Mouse (Mus musculus) MEL (cell line): ENCODE data around the gene Slc22a13. TPM values are rescaled to one million over a fixed set of nuclear protein-coding genes. Genes with fewer than 3 reads are reported as not detected.

Experiments used
- DNase-seq: peaks from one replicate; pipeline ENCODE4 v3.0.0; 2011; ENCODE audit warnings: low read depth, low spot score
- H3K27ac ChIP-seq: 2 replicates; pipeline ENCODE4 v1.5.1; 2012; ENCODE audit warnings: low read depth, mild to moderate bottlenecking, control low read depth, low read length, moderate library complexity; ENCODE audit not compliant: control insufficient read depth
- H3K27me3 ChIP-seq, 2 experiments: fragments of 150-350 bp in 1 of 2; sonication (generic) in 1 of 2; 2 replicates each; pipeline ENCODE4 v1.6.1; 2012; ENCODE audit warnings: low read length in 2 of 2, mild to moderate bottlenecking in 2 of 2, improper control_type of control experiment in 1 of 2, moderate library complexity in 1 of 2; ENCODE audit not compliant: insufficient read depth in 2 of 2, control insufficient read depth in 1 of 2
- H3K36me3 ChIP-seq, 2 experiments: 2 replicates each; pipeline ENCODE4 v1.6.1; 2012 to 2014; ENCODE audit warnings: low read length in 2 of 2, improper control_type of control experiment in 1 of 2, inconsistent platforms in 1 of 2, mild to moderate bottlenecking in 1 of 2; ENCODE audit not compliant: insufficient read depth in 2 of 2, control insufficient read depth in 1 of 2
- H3K4me1 ChIP-seq, 2 experiments: fragments of 150-350 bp in 1 of 2; sonication (generic) in 1 of 2; 2 replicates each; pipeline ENCODE4 v1.6.1; 2012; ENCODE audit warnings: low read length in 2 of 2, improper control_type of control experiment in 1 of 2, mild to moderate bottlenecking in 1 of 2; ENCODE audit not compliant: insufficient read depth in 2 of 2, control insufficient read depth in 1 of 2
- H3K4me3 ChIP-seq, 2 experiments: fragments of 150-350 bp in 1 of 2; sonication (generic) in 1 of 2; 2 replicates each; pipeline ENCODE4 v1.5.1; 2012; ENCODE audit warnings: low read depth in 2 of 2, low read length in 2 of 2, mild to moderate bottlenecking in 2 of 2, moderate library complexity in 2 of 2, control low read depth in 1 of 2, improper control_type of control experiment in 1 of 2; ENCODE audit not compliant: control insufficient read depth in 1 of 2, insufficient read depth in 1 of 2
- H3K79me2 ChIP-seq: 2 replicates; pipeline ENCODE4 v1.6.1; 2012; ENCODE audit warnings: mild to moderate bottlenecking, low read length, moderate library complexity; ENCODE audit not compliant: control insufficient read depth, poor library complexity, insufficient read depth
- H3K9ac ChIP-seq: 2 replicates; pipeline ENCODE4 v1.6.1; 2012; ENCODE audit warnings: low read depth, mild to moderate bottlenecking, control low read depth, low read length, moderate library complexity; ENCODE audit not compliant: control insufficient read depth, poor library complexity, severe bottlenecking
- H3K9me3 ChIP-seq: fragments of 150-350 bp; sonication (generic); replicated peaks from 2 replicates; pipeline ENCODE4 v1.6.1; 2012; ENCODE audit warnings: mild to moderate bottlenecking, low read length, improper control_type of control experiment, moderate library complexity; ENCODE audit not compliant: insufficient read depth
- CTCF ChIP-seq, 3 experiments: IDR thresholded peaks in 2 of 3; conservative IDR thresholded peaks in 1 of 3; 2 replicates each; pipeline ENCODE4 v1.5.1; 2011 to 2012; ENCODE audit warnings: low read length in 3 of 3, low read depth in 2 of 3, mild to moderate bottlenecking in 2 of 3, improper control_type of control experiment in 1 of 3, inconsistent platforms in 1 of 3, mixed read lengths in 1 of 3, moderate library complexity in 1 of 3; ENCODE audit not compliant: control insufficient read depth in 1 of 3, insufficient read depth in 1 of 3, poor library complexity in 1 of 3, severe bottlenecking in 1 of 3
- EP300 ChIP-seq, 2 experiments: IDR thresholded peaks; 2 replicates each; pipeline ENCODE4 v1.6.1; 2011; ENCODE audit warnings: improper control_type of control experiment in 2 of 2, low read length in 2 of 2, low read depth in 1 of 2, mild to moderate bottlenecking in 1 of 2
- MYB ChIP-seq: IDR thresholded peaks from 2 replicates; pipeline ENCODE4 v1.6.1; 2011; ENCODE audit warnings: mild to moderate bottlenecking, low read depth, low read length, improper control_type of control experiment
- NRF1 ChIP-seq: IDR thresholded peaks from 2 replicates; pipeline ENCODE4 v1.6.1; 2014; ENCODE audit warnings: low read depth, mild to moderate bottlenecking, inconsistent platforms, low read length, improper control_type of control experiment, moderate library complexity; ENCODE audit not compliant: poor library complexity, insufficient read depth, severe bottlenecking
- RCOR1 ChIP-seq: IDR thresholded peaks from 2 replicates; pipeline ENCODE4 v1.6.1; 2012; ENCODE audit warnings: low read depth, mild to moderate bottlenecking, inconsistent platforms, low read length, improper control_type of control experiment
- TBP ChIP-seq: IDR thresholded peaks from 2 replicates; pipeline ENCODE4 v1.8.0; 2011; ENCODE audit warnings: low read depth, low read length, improper control_type of control experiment
- TCF12 ChIP-seq: IDR thresholded peaks from 2 replicates; pipeline ENCODE4 v1.6.1; 2014; ENCODE audit warnings: low read depth, mild to moderate bottlenecking, inconsistent platforms, low read length, improper control_type of control experiment, moderate library complexity
- ZKSCAN1 ChIP-seq: IDR thresholded peaks from 2 replicates; pipeline ENCODE4 v1.6.1; 2012; ENCODE audit warnings: low read depth, mild to moderate bottlenecking, inconsistent platforms, low read length, improper control_type of control experiment, moderate library complexity
- polyA plus RNA-seq, 2 experiments: library from polyadenylated mRNA; stranded (reverse) in 1 of 2; unstranded in 1 of 2; fragments of >175 nt in 1 of 2; fragments of >200 nt in 1 of 2; gene quantifications; 2 replicates each; pipeline versions ENCODE4 v1.2.1 to v1.2.4; 2012; ENCODE audit warnings: low replicate concordance in 2 of 2, low read depth in 1 of 2; ENCODE audit not compliant: insufficient read length in 2 of 2, insufficient read depth in 1 of 2, missing spikeins in 1 of 2
- total RNA-seq: library from RNA; depleted of rRNA; stranded (reverse); fragments of 300-350 nt; gene quantifications from 2 replicates; pipeline ENCODE4 v1.2.3, GENCODE M21; 2012; rRNA removed

Slc22a13 gene
- total and polyA plus RNA-seq, 3 experiments, result 0.04 TPM; not detected in 2

GRCm38 (mm10) chr9:119143372-119143771, 65.5 kb downstream of the Slc22a13 start:
- H3K4me3 ChIP-seq, result no peak overlapping the region
- H3K9ac ChIP-seq, result no peak overlapping the region
- no peak for DNase-seq
- TF ChIP-seq EP300 (IDR thresholded peaks at IDR 0.05; ENCODE audit: low read depth in 1 of 2, low read length in 2 of 2) (no peak), NRF1 (no peak), CTCF (IDR thresholded peaks at IDR 0.05 in 2 of 3, conservative IDR thresholded peaks at IDR 0.05 in 1 of 3; ENCODE audit: control insufficient read depth in 1 of 3, insufficient read depth in 1 of 3, low read depth in 2 of 3, low read length in 3 of 3, poor library complexity in 1 of 3, severe bottlenecking in 1 of 3) (peak in 1 of 3 experiments; percentile 24; a peak in 1 of 6 replicates), TCF12 (no peak), MYB (no peak), ZKSCAN1 (no peak), RCOR1 (no peak), TBP (no peak)
- no peak overlapping the region for H3K27ac ChIP-seq
- H3K4me1 ChIP-seq, result no peaks in the 10 kb centered on the region
- no peaks in the 10 kb centered on the region for H3K9me3 ChIP-seq
- no peaks in the 10 kb centered on the region for H3K36me3 ChIP-seq
- H3K27me3 ChIP-seq, result no peaks in the 10 kb centered on the region; a peak in 1 of 4 replicates
- H3K79me2 ChIP-seq, result no peaks in the 10 kb centered on the region

Other genes starting within 250 kb of the Slc22a13 start
- gene Vill, start 156.3 kb downstream of the Slc22a13 start, total RNA-seq, result 76.2 and 83.3 TPM in 2 replicates
- 100 to 1,000 TPM in 1 of 2 experiments, 10 to 100 TPM in 1; 90.9 to 197 TPM for gene Vill, start 156.3 kb downstream of the Slc22a13 start, polyA plus RNA-seq
- not detected in 2 replicates for gene Plcd1, start 115.6 kb downstream of the Slc22a13 start, total RNA-seq
- gene Plcd1, start 115.6 kb downstream of the Slc22a13 start, polyA plus RNA-seq, result under 1 TPM in 1 of 2 experiments, not detected in 1; 0.36 TPM
- not detected in 2 replicates for gene Dlec1, start 106.6 kb downstream of the Slc22a13 start, total RNA-seq
- gene Dlec1, start 106.6 kb downstream of the Slc22a13 start, polyA plus RNA-seq, result under 1 TPM in 1 of 2 experiments, not detected in 1; 0.22 TPM
- gene Acaa1b, start 52.0 kb downstream of the Slc22a13 start, total RNA-seq, result 1.3 and 1.4 TPM in 2 replicates
- 1 to 10 TPM in 1 of 2 experiments, not detected in 1; 1.9 TPM for gene Acaa1b, start 52.0 kb downstream of the Slc22a13 start, polyA plus RNA-seq
- not detected in 2 replicates for gene Gm47289, start 49.9 kb downstream of the Slc22a13 start, total RNA-seq
- gene Gm47289, start 49.9 kb downstream of the Slc22a13 start, polyA plus RNA-seq, result not detected
- 25.6 and 27.8 TPM in 2 replicates for gene Oxsr1, start 113.3 kb upstream of the Slc22a13 start, total RNA-seq
- gene Oxsr1, start 113.3 kb upstream of the Slc22a13 start, polyA plus RNA-seq, result 100 to 1,000 TPM in 1 of 2 experiments, 10 to 100 TPM in 1; 37.6 to 304 TPM
- 19.5 and 23.1 TPM in 2 replicates for gene Acaa1a, start 130.6 kb upstream of the Slc22a13 start, total RNA-seq
- 10 to 100 TPM in 1 of 2 experiments, not detected in 1; 22.1 TPM for gene Acaa1a, start 130.6 kb upstream of the Slc22a13 start, polyA plus RNA-seq
- 17.8 and 20.7 TPM in 2 replicates for gene Myd88, start 132.3 kb upstream of the Slc22a13 start, total RNA-seq
- 10 to 100 TPM in 1 of 2 experiments, not detected in 1; 39.7 TPM for gene Myd88, start 132.3 kb upstream of the Slc22a13 start, polyA plus RNA-seq
- 3.8 and 4.3 TPM in 2 replicates for gene Xylb, start 148.3 kb upstream of the Slc22a13 start, total RNA-seq
- 10 to 100 TPM in 1 of 2 experiments, not detected in 1; 12.9 TPM for gene Xylb, start 148.3 kb upstream of the Slc22a13 start, polyA plus RNA-seq
- gene Slc22a14, start 156.5 kb upstream of the Slc22a13 start, total RNA-seq, result not detected in 2 replicates
- not detected for gene Slc22a14, start 156.5 kb upstream of the Slc22a13 start, polyA plus RNA-seq
- 0.81 and 1.7 TPM in 2 replicates for gene Acvr2b, start 193.0 kb upstream of the Slc22a13 start, total RNA-seq
- 1 to 10 TPM in 1 of 2 experiments, not detected in 1; 1.9 TPM for gene Acvr2b, start 193.0 kb upstream of the Slc22a13 start, polyA plus RNA-seq
- 10.0 and 12.1 TPM in 2 replicates for gene Exog, start 235.8 kb upstream of the Slc22a13 start, total RNA-seq
- gene Exog, start 235.8 kb upstream of the Slc22a13 start, polyA plus RNA-seq, result 10 to 100 TPM in 1 of 2 experiments, not detected in 1; 11.7 TPM